Mouse (Mus musculus): ENCODE measurements around the gene Magi2.
A peak's percentile ranks its signal among the peaks of the same experiment; 100 is the strongest.

Magi2 gene

DNA sequence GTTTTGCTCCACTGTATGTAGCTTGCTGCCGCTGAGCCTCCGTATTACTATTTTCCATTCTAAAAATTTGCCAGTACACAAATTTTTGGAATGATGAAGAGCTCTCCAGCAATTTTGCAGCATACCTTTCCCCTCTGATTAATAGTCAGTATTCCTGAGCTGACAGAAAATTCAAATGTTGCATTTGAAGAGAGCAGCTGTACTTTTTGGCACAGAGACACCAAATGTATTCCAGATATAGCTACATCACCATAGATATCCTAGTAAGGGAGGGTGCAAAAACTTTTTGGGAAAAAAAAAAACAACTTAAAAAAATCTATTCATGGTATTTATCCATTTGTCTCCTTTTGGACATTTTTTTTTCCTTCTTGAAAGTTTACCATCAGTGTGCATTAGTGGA, 518.5 kb downstream of the Magi2 start:
- no peak for DNase-seq (ENCODE audit: low read depth in 1 of 2, low spot score in 2 of 2)

DNA sequence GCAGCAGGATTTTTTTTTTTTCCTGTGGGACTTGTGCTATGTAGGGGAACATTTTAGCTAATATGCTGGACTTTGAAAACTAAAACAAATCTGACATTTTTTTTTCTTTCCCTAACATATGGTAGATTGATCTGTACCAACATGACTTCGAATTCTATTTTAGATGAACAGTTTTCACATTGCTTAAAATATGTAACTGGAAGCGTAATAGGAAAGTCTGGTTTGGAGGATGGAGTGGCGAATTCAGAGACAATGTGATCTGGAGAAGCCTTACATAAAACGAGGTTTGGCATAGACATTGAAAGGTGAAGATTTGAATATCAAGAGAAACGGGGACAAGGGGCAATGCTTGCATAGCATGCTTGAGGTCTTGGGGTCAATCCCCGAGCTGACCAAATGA, 519.1 kb downstream of the Magi2 start:
- DNase-seq (ENCODE audit: low read depth in 1 of 2, low spot score in 2 of 2) = no peak

DNA sequence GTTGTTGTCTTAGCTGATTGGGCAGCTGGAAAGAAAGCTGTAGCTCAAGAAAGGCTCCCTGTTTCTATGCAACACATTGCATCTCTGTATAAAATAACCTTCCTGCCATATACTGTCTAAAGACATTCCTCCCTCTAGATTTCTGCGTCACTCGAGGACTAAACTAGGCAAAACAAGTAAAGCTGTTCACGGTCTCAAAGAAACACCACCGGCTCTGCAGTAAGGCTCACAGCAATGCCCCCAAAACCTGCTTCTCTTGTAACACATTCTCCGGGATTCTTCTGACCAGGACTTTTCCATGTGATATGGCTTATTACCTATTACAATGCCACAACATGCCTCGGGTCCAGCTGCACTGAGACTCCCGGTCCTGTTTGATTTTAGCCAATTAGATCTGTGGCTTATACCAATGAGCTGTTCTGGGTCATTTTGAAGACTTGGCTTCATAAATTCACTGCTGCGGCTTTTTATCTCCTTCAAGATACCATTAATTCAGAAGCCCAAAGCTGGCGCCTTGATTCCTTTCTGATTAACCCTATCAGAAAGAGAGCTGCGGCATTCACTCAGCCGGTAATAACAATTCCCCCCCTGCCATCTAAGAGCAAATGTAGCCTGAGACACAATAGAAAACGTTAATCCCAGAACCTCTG, 520.2 kb downstream of the Magi2 start:
- DNase-seq (ENCODE audit: low read depth in 1 of 2, low spot score in 2 of 2) = no peak

DNA sequence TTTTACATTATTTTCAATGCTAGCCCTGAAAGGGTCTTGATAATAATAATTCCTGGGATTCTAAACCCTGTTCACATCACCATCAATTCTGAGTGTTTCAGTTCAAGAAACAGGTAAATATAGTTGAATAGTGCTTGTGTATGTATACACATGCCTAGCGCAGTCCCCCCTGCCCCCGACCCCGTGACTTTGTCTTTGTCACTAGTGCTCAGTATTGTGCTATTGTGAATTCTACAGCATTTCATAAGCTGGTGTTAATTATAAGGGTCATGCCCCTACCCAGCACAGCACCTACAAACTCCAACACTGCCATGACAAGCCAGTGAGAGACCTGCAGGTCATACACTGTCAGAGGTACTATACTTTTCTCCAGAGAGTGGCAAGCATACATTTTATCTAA, 520.8 kb downstream of the Magi2 start:
- no peak for DNase-seq (ENCODE audit: low read depth in 1 of 2, low spot score in 2 of 2)

DNA sequence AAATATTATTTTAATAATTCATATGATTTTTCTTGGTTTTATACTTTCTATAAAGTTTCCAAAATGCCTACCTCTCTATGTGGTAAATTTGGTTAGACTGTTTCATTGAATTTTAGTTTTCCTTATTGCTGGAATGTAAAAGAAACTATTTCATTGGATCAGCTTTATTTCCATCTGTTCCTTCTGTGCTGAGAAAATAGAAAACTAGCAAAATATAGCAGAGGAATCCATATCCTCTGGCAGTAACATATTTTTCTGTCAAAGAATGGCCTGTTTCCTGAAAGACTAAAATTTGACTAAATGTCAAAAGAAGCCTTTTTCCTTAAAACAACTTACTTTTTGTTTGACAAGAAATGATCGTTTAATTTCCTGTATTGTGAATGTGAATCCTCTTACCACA, 552.4 kb downstream of the Magi2 start:
- no peak for DNase-seq (ENCODE audit: low read depth in 1 of 2, low spot score in 2 of 2)

DNA sequence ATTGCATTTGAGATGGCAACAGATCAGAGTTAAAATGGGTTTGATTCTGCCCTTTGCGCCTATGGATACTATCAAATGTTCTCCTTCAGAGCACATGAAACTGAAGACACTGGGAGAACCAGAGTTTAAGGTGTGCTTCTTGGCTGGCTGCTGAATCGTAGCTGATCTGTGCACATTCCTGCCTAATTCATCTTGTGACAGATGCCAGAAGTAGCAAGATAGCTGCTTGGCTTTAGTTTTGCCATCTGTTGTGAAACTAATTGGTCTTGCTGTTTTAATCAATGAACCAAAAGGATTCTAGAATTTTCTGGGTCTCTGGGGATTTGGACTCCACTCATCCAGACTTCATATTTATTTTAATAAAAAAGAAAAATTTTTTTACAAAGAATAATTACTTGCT, 553.2 kb downstream of the Magi2 start:
- no peak for DNase-seq (ENCODE audit: low read depth in 1 of 2, low spot score in 2 of 2)

DNA sequence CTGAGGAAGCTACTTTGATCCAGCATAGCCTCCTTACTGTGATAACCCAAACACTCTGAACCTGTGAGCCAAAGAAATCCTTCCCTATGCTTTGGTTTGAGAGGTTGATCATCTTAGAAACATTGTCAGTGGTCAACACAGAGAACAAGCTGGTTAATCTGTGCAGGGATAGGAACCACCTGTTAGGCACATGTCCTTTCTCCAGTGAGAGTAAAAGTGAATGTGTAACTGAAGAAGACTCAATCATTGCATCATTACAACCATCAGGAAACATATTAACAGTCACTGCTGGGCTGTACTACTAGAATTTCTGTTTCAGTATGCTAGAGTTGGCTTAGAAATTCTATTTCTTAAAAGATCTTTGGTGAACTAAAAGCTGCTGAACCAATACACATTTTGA, 558.5 kb downstream of the Magi2 start:
- no peak for DNase-seq (ENCODE audit: low read depth in 1 of 2, low spot score in 2 of 2)

DNA sequence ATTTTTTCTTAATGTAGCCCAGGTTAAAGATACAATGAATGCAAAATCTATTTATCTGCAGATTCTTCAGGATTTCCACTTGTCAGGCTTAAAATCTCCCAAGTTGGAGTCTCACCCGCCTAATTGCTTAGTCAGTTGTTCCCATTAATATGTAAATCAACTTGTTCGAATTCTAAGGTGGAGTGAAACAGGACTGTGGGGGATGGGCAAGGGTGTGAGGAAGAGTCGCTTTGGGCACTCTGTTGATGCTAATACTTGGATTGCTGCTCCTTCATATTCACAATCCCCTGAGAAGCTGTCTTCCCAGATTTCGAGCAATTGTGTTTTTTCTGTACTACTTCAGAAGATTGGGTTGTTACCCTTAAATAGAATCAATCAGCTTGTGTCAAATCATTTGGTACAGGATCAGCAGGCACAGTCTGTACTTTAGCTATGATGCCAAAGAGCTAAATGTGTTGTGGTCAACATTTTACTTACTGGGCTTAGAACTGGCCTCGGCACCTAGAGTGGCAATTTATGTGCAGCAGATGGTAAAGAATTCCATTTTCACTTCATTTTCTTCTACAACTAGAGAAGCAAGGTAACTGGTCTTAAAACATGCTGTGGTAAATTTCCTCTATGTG, 560.8 kb downstream of the Magi2 start:
- DNase-seq (ENCODE audit: low read depth in 1 of 2, low spot score in 2 of 2) = no peak

DNA sequence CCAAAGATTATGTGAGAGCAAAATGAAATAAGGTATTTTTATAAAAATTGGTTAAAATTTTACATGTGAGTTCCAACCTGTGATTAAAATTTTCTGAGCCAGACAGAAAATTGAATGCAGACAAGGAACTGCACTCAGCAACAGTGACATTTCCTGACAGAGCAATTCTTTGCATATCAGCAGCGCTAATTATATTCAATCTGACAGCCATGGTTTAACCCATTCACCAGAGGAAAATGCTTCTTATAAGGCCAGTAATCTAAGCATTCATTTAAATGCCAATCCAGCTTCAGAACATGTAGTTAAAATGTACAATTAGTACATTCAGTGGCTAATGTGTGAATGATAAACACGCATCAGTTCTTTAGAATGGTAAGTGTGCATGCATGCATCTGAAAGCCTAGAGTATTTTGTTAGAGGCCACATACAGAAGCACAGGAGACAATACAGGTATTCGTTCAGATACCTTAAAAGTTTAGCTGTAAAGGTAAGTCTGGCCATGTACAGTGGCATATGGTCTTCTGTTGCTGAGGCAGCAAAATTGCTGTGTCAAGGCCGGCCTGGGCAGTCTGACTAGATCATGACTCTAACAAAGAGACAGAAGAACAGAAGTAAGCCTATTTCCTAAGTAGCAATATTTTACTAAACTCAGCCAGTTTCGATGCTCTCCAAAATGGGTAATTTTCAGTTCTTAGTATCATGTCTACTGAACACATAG, 576.4 kb downstream of the Magi2 start:
- no peak for DNase-seq (ENCODE audit: low read depth in 1 of 2, low spot score in 2 of 2)

DNA sequence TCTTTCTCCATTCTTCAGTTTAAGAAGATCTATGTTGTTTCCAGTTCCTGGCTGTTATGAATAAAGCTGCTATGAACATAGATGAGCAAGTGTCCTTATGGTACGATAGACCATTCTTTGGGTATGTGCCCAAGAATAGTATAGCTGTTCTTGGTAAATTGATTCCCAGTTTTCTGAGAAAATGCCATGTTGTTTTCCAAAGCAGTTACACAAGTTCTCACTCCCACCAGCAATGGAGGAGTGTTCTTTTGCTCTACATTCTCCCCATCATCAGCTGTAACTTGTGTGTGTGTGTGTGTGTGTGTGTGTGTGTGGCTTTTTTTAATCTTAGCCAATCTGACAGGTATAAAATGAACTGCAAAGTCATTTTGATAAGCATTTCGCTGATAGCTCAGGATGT, 595.7 kb downstream of the Magi2 start:
- no peak for DNase-seq (ENCODE audit: low read depth in 1 of 2, low spot score in 2 of 2)

DNA sequence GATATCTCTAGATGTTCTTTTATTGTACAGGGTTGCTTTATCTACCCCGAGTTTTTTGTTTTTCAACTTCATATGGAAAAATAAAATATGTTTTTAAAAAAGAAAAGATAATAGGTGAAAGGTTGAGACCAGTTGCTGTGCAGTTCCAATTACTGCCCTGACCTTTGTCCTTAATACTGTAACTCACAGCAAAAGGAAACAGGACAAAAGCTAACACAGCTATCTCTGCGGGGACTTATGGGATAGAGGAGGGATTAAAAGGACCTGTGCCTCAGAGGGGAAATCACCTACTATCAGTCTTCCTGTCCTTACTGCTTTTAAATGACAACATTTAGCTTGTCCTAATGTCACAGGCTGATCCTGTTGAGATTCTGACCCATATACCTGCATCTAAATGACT, 599.1 kb downstream of the Magi2 start:
- no peak for DNase-seq (ENCODE audit: low read depth in 1 of 2, low spot score in 2 of 2)

DNA sequence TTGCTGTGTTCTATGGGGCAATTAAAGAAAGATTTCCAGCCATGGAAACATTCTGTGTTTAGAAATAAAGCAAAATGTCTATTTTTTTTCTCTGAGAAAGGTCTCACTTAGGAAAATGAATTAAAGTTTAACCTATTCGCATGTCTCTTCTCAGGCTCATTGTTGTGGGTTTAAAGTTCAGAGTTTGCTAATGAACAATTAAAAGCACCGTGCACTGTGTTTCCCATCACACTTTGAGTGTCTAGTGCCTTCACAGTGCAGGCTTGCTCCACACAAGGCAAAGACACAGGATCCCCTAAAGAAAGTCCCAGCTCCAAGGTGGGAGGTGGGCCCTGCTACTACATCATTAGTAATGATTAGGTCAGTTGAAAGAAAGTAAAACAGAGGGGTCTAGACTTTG, 602.5 kb downstream of the Magi2 start:
- DNase-seq (ENCODE audit: low read depth in 1 of 2, low spot score in 2 of 2) = no peak

DNA sequence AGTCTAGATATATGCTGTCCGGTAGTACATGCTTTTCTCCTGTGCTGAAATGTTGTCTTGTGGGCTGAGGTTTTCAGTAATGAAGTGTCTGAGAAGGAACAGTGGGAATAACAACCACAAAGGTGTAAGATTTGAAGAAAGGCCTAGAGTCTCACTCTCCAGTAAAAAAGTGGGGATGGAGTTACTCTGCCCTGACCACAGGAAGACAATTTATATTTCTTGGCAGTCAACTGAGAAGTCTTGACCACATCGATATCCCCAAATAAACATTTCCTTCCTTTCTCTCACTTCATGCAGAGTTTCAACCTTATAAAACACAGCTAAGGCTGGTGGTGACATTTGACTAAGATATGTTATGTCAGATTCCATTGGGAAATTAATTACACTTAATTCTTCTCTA, 636.0 kb downstream of the Magi2 start:
- DNase-seq (ENCODE audit: low read depth in 1 of 2, low spot score in 2 of 2) = no peak

DNA sequence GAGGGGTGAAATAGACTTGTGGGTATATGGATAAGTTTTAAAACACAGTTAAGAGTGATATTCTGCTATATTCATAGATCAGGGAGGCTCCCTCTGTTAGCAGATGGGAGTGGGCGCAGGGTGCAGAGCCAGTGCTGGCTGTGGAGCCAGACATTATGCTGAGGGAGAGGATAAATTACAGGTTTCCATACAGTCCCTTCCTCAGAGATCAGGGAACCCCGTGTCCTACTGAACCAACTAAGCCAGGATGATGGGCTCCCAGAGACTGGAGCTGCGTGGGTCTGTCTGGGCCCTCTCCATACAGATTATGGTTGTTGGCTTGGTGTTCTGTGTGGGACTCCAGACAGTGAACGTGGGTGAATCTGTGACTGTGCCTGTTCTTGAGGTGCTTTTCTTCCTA, 643.6 kb downstream of the Magi2 start:
- no peak for DNase-seq (ENCODE audit: low read depth in 1 of 2, low spot score in 2 of 2)

DNA sequence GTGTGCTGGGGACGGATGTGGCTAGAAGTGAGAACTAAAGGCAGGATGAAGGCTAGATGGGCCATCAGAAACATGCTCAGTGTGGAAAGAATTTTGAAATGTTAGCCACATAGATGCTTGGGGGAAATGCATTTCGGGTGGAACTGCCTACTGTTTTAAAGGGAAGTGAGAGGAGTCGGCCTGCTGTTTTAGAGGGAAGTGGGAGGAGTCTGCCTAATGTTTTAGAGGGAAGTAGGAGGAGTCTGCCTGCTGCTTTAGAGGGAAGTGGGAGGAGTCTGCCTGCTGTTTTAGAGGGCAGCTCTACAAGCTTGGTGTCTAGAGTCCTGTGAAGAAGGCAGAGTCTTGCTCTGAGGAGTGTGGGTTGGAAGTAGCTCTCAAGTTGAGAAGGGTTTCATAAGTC, 664.9 kb downstream of the Magi2 start:
- peak; percentile 18 to 19 for DNase-seq (ENCODE audit: low read depth in 1 of 2, low spot score in 2 of 2)

DNA sequence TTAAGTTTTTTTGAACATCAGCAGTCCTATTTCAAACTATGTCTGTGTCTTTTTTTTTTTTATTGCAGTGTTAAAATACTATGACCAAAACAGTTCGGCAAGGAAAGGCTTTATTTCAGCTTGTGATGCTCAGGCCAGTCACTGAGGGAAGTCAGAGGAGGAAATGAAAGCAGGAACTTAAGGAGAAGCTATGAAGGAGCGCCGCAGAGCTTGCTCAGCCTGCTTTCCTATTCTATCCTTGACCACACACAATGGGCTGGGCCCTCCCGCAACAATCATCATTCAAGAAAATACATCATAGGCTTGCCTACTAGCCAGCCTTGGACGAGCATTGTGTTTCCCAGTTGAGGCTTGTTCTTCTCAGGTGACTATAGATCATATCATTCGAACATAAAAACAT, 669.1 kb downstream of the Magi2 start:
- DNase-seq (ENCODE audit: low read depth in 1 of 2, low spot score in 2 of 2) = peak; percentile 10 to 18

DNA sequence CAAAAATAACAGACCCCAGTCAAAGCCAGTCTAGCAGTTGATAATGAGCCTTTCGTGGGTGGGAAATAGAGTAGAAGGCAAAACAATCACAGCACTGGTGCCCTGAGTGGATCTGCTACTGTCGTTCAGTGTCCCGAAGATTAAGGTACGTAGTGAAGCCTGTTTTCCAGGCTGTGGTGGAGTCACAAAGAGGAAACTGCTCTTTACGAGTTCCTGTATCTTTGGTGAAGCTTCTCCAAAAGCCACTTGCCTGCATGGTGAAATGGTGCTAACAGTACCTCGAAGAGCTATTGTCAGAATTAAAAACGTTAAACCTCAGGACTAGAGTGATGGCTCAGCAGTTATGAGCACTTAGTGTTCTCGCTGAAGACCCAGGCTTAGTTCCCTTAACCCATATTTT, 674.8 kb downstream of the Magi2 start:
- DNase-seq (ENCODE audit: low read depth in 1 of 2, low spot score in 2 of 2) = no peak

DNA sequence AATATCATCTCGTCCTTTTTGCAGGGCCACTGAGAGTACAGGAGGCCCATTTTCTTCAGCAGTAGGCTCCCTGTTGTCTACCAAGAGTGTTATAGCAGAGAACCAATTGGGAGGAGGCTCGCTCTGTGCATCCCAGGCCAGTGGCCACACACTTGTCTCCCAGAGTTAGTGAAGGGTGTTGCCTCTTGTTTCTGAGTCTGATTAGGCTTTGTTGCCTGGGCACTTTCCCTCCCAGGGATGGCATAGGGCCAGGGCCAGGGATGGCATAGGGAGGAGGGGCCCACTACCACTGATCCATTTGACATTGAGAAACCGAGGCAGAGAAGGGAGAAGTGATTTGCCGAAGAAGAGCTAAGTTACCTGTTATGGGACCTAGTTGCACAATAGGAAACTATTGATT, 679.8 kb downstream of the Magi2 start:
- DNase-seq (ENCODE audit: low read depth in 1 of 2, low spot score in 2 of 2) = no peak

DNA sequence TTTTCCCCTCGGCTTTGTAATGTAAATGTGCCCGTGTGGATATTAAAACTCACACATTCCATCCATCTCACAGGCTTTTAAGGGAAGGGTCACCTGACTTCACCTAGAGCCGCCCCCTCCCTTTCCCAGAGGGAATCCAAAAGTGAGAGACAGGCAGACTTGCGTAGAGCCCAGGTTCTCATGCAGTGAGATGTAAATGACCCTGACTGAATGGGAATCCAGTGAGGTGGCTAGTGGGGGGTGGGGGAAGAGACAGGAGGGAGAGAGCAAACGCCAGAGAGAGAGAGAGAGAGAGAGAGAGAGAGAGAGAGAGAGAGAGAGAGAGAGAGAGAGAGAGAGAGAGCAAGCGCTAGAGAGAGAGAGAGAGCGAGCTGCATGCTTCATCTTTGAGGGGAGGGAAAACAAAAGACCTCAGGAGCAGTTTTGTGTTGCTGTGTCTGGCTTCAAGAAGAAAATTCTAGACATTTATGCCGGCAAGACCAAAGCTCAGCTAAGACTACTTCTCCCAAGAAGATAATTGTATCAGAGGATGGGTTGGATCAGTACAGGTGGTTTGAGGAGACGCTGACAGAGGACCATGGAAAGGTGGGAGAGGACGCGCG, 680.6 kb downstream of the Magi2 start:
- DNase-seq (ENCODE audit: low read depth in 1 of 2, low spot score in 2 of 2) = no peak

DNA sequence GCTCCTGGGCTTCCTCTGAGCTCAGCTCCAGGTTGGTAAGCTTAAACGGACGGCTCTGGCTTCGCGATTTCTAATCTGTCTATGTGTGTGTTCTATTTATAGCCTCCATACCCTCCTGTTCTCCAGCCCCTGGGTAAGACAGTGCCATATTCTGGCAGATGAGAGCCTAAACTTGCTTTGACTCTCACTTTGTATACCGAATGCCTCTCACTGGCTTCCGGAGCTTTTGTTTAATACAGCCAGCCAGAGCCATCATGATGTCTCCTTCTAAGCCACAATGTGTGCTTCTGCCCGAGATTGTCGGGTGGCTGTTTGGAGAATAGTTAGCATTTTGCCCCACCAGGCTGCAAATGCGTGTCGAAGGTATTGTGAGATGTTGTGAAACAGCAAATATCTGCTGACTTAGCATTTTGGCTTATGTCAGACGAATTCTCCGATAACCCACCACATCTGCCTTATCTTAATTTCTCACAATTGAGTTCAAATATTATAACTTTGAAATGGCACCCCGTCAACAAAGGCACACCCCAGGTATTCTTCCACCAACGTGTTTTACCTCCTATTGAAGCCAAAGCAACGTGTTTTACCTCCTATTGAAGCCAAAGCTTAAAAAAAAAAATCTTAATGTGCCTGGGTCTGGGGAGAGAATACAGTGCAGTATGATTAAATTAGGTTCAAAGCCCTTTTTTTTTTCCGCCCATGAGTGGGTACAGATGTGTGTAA, 681.3 kb downstream of the Magi2 start:
- no peak for DNase-seq (ENCODE audit: low read depth in 1 of 2, low spot score in 2 of 2)

DNA sequence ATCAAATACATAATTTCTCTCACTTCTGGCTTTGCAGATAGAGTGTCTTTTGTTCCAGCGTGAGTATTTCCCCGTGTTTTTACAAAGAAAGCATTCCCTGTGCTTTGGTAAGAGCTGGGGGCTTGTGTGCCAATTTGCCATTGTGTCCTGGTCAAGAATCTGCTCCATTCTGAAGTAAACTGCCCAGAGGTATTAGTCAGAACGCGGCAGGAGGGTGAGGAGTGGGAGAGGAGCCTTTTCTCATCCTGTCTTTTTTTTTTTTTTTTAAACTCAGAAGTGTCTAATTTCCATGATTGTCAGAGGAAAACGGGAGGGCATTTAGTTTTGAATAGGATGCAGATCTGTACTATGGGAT, 681.8 kb downstream of the Magi2 start:
- no peak for DNase-seq (ENCODE audit: low read depth in 1 of 2, low spot score in 2 of 2)

DNA sequence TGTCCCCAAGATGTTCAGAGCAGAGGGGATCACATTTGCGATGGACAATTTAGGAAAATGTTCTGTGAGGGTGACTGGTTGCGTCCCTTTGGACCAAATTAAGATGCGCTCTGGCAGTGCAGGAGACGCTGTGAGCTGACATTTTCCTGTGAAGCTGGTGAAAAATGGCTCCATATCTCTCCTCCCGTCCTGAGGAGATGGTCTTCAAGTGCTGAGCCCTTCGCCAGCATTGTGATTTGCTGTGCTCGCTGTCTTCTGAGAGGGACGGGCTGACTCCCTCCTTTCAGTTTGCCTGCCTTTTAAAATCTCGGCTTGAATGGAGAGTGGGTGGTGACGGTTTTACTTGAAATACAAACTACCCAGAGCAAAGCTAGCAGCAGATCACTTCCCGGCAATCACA, 682.2 kb downstream of the Magi2 start:
- no peak for DNase-seq (ENCODE audit: low read depth in 1 of 2, low spot score in 2 of 2)
